Mouse (Mus musculus) midbrain, embryonic 15.5 days (tissue): Measurements from ENCODE around the gene Bco1. TPM values are rescaled to one million over a fixed set of nuclear protein-coding genes. Genes with fewer than 3 reads are reported as not detected.

ENCODE experiments used
- ATAC-seq: fragments of 200-750 bp; cut with Nextera tagmentation; replicated peaks from 2 replicates; pipeline ENCODE4 v1.8.0; 2017; ENCODE audit warnings: moderate TSS enrichment
- H3K27ac ChIP-seq: fragments of 300-500 bp; sonication (generic); 2 replicates; pipeline ENCODE4 v1.5.1; 2015; ENCODE audit warnings: mild to moderate bottlenecking, inconsistent platforms
- H3K27me3 ChIP-seq: fragments of 300-500 bp; sonication (generic); replicated peaks from 2 replicates; pipeline ENCODE4 v1.6.1; 2015; ENCODE audit warnings: inconsistent platforms
- H3K36me3 ChIP-seq: fragments of 300-500 bp; sonication (generic); replicated peaks from 2 replicates; pipeline ENCODE4 v1.6.1; 2015; ENCODE audit warnings: inconsistent platforms
- H3K4me1 ChIP-seq: fragments of 300-500 bp; sonication (generic); 2 replicates; pipeline ENCODE4 v1.6.1; 2015; ENCODE audit warnings: inconsistent platforms
- H3K4me2 ChIP-seq: fragments of 300-500 bp; sonication (generic); 2 replicates; pipeline ENCODE4 v1.6.1; 2015; ENCODE audit warnings: inconsistent platforms, mild to moderate bottlenecking, moderate library complexity
- H3K4me3 ChIP-seq: fragments of 300-500 bp; sonication (generic); 2 replicates; pipeline ENCODE4 v1.5.1; 2015; ENCODE audit warnings: mild to moderate bottlenecking, inconsistent platforms
- H3K9ac ChIP-seq: fragments of 300-500 bp; sonication (generic); 2 replicates; pipeline ENCODE4 v1.6.1; 2015; ENCODE audit warnings: mild to moderate bottlenecking, inconsistent platforms
- H3K9me3 ChIP-seq: fragments of 300-500 bp; sonication (generic); 2 replicates; pipeline ENCODE4 v1.6.1; 2016; ENCODE audit warnings: inconsistent platforms
- WGBS: fragments of 180-500 bp; shearing (Covaris S2); methylation state at CpG from one replicate; pipeline ENCODE4 v1.1.7; 2015; ENCODE audit warnings: mixed read lengths; 5-methylcytosine and 5-hydroxymethylcytosine counted together
- polyA plus RNA-seq: library from polyadenylated mRNA; unstranded; fragments of >200 nt; fragmentation: Nextera tagmentation; extraction: Ambion mirVana; gene quantifications from 2 replicates; pipeline ENCODE4 v1.2.1, GENCODE M21; 2015

Gene Bco1
- polyA plus RNA-seq, 1 experiment from 2014 or later = 0.32 TPM

GRCm38 (mm10) chr8:117125854-117126253, 30.2 kb downstream of the Bco1 start:
- Histone ChIP-seq H3K9me3 (no peaks in the 10 kb centered on the region), H3K27me3 (no peaks in the 10 kb centered on the region), H3K4me1 (no peaks in the 10 kb centered on the region), H3K4me3 (no peak overlapping the region), H3K9ac (no peak overlapping the region), H3K36me3 (no peaks in the 10 kb centered on the region), H3K27ac (no peak overlapping the region), H3K4me2 (no peak overlapping the region)
- WGBS = 98% methylated on average over 3 of the region's 3 CpGs
- ATAC-seq = no peak

DNA sequence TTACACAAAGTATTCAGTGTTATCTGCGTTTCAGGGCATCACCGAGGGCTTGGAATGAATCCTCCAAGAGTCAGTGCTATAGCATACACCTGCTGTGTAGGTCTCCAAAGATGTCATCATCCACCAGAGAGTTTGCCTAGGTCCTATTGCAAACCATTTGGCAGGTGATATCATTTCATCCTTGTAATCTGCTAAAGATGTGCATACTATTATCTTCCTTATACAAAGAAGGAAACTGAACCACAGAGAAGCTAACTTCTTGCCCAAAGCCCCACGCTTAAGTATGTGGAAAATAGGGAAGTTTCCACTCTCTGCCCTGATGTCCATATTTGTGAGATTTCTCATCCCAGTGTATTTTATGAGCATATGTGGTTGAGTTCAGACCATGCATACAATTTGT, 30.8 kb downstream of the Bco1 start:
- Histone ChIP-seq H3K27ac (no peak overlapping the region), H3K4me1 (no peaks in the 10 kb centered on the region), H3K9ac (no peak overlapping the region), H3K4me2 (no peak overlapping the region), H3K9me3 (no peaks in the 10 kb centered on the region), H3K36me3 (no peaks in the 10 kb centered on the region), H3K27me3 (no peaks in the 10 kb centered on the region), H3K4me3 (no peak overlapping the region)
- WGBS = 94% methylated on average over 3 of the region's 3 CpGs
- no peak for ATAC-seq

GRCm38 (mm10) chr8:117127063-117127462, 31.4 kb downstream of the Bco1 start:
- no peak overlapping the region for H3K4me2 ChIP-seq

DNA sequence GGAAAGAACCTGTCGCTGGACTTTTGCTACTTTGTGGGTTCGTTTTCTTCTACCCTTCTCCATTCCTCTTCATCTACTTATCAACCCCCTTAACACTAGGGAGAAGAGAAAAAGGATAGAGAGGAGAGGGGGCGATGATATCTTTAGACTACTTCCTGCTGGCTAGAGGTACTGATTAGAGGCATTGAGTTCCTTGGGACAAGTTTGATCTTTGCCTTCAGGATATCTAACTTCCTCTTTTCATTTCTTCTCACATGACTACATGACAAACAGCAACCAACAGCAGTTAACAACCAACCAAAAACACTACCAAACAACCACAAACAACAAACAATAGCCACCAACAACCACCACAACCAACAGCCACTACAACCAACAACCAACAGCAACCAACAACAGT, 38.0 kb downstream of the Bco1 start:
- H3K27ac ChIP-seq = no peak overlapping the region
- H3K9ac ChIP-seq = no peak overlapping the region
- H3K4me1 ChIP-seq = no peaks in the 10 kb centered on the region
- no peak for ATAC-seq
- H3K9me3 ChIP-seq = no peaks in the 10 kb centered on the region
- no peak overlapping the region for H3K4me2 ChIP-seq
- 89% methylated on average over 3 of the region's 3 CpGs for WGBS
- H3K4me3 ChIP-seq = no peak overlapping the region
- no peaks in the 10 kb centered on the region for H3K36me3 ChIP-seq
- H3K27me3 ChIP-seq = no peaks in the 10 kb centered on the region

More at GRCm38 (mm10) chr8:117127063-117127462, 31.4 kb downstream of the Bco1 start:
- Histone ChIP-seq H3K27ac (no peak overlapping the region), H3K36me3 (no peaks in the 10 kb centered on the region), H3K4me1 (no peaks in the 10 kb centered on the region), H3K9ac (no peak overlapping the region), H3K9me3 (no peaks in the 10 kb centered on the region), H3K4me3 (no peak overlapping the region), H3K27me3 (no peaks in the 10 kb centered on the region)
- no peak for ATAC-seq
- WGBS = 86% methylated on average over 8 of the region's 8 CpGs

GRCm38 (mm10) chr8:117136351-117136750, 40.7 kb downstream of the Bco1 start:
- WGBS = 16% methylated on average over 4 of the region's 4 CpGs
- no peak overlapping the region for H3K9ac ChIP-seq
- H3K4me1 ChIP-seq = no peaks in the 10 kb centered on the region
- no peak overlapping the region for H3K4me3 ChIP-seq
- ATAC-seq = no peak
- no peak overlapping the region for H3K4me2 ChIP-seq
- H3K9me3 ChIP-seq = no peaks in the 10 kb centered on the region
- H3K36me3 ChIP-seq = no peaks in the 10 kb centered on the region
- H3K27me3 ChIP-seq = no peaks in the 10 kb centered on the region
- no peak overlapping the region for H3K27ac ChIP-seq

- no peak overlapping the region for H3K4me2 ChIP-seq
- H3K4me1 ChIP-seq = no peaks in the 10 kb centered on the region
- WGBS = 72% methylated on average over 2 of the region's 2 CpGs
- no peak overlapping the region for H3K27ac ChIP-seq
- H3K9me3 ChIP-seq = no peaks in the 10 kb centered on the region
- no peak for ATAC-seq
- no peak overlapping the region for H3K9ac ChIP-seq
- H3K27me3 ChIP-seq = no peaks in the 10 kb centered on the region
- H3K4me3 ChIP-seq = no peak overlapping the region
- no peaks in the 10 kb centered on the region for H3K36me3 ChIP-seq
Measured at GRCm38 (mm10) chr8:117136763-117137162, 41.1 kb downstream of the Bco1 start.

DNA sequence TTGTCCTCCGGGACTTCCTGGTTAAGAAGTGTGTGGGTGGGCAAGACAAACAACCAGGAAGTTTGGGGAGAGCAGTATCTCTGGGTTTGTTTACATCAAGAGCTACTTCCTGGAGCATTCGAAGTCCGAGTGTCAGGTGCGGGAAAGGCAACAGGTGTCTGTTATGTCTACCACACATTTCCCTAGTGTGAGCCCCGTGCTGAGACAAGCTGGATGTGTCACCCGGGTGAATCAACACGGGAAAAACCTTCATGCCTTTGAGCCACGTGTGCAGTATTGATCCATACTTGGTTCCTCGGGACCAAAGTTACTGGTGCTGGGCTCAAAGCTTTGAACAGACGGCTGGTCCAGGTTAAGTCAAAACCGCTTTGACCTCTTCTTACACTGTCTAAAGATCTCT, 41.7 kb downstream of the Bco1 start:
- Histone ChIP-seq H3K4me3 (no peak overlapping the region), H3K36me3 (no peaks in the 10 kb centered on the region), H3K4me2 (no peak overlapping the region), H3K27ac (no peak overlapping the region), H3K27me3 (no peaks in the 10 kb centered on the region), H3K9ac (no peak overlapping the region), H3K4me1 (no peaks in the 10 kb centered on the region), H3K9me3 (no peaks in the 10 kb centered on the region)
- ATAC-seq = no peak
- WGBS = 78% methylated on average over 11 of the region's 11 CpGs

DNA sequence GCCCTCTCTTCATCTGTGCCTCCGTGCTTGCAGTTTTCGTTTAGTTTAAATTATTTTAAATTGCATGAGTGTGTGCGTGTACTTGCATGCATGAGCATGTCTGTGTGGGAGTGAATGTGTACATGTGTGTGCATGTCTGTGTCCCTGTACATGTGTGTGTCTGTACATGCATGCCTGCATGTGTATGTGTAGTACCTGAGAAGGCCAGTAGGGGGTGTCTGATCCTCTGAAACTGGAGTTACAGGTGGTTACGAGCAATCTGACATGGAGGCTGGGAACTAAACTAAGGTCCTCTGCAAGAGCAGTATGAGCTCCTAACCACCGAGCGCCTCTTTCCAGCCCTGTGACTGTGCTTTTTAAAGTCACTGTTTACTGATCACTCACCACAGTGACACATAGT, 52.9 kb downstream of the Bco1 start:
- Histone ChIP-seq H3K4me1 (no peaks in the 10 kb centered on the region), H3K4me3 (no peak overlapping the region), H3K9ac (no peak overlapping the region), H3K27me3 (no peaks in the 10 kb centered on the region), H3K36me3 (no peaks in the 10 kb centered on the region), H3K4me2 (no peak overlapping the region), H3K27ac (no peak overlapping the region), H3K9me3 (no peaks in the 10 kb centered on the region)
- no peak for ATAC-seq
- WGBS = 93% methylated on average over 6 of the region's 6 CpGs

DNA sequence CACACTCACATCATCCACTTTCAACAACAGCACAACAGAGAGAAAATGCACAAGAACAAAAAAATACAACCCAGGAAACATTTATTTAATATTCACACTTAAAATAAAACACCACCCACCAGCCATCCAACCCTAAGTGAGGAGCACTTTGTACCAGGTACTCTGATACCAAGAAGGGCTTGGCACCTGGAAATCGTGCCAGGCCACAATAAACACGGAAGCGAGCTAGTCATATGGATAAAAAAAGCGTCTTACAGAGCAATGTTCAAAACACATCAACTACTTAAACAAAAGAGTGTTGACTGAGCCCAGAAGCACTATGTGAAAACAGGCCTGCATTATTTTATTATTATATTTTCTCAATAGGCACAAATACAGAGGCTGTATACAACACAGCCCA, 60.5 kb downstream of the Bco1 start:
- no peak for ATAC-seq
- H3K9ac ChIP-seq = no peak overlapping the region
- H3K4me3 ChIP-seq = no peak overlapping the region
- no peaks in the 10 kb centered on the region for H3K36me3 ChIP-seq
- peak overlapping the region; percentile 91; the same call in 1 of the 2 replicates for H3K4me2 ChIP-seq
- no peaks in the 10 kb centered on the region for H3K9me3 ChIP-seq
- H3K27ac ChIP-seq = no peak overlapping the region
- H3K27me3 ChIP-seq = no peaks in the 10 kb centered on the region
- H3K4me1 ChIP-seq = peaks cover 33% of the 10 kb centered on the region
- 98% methylated on average over 4 of the region's 4 CpGs for WGBS

DNA sequence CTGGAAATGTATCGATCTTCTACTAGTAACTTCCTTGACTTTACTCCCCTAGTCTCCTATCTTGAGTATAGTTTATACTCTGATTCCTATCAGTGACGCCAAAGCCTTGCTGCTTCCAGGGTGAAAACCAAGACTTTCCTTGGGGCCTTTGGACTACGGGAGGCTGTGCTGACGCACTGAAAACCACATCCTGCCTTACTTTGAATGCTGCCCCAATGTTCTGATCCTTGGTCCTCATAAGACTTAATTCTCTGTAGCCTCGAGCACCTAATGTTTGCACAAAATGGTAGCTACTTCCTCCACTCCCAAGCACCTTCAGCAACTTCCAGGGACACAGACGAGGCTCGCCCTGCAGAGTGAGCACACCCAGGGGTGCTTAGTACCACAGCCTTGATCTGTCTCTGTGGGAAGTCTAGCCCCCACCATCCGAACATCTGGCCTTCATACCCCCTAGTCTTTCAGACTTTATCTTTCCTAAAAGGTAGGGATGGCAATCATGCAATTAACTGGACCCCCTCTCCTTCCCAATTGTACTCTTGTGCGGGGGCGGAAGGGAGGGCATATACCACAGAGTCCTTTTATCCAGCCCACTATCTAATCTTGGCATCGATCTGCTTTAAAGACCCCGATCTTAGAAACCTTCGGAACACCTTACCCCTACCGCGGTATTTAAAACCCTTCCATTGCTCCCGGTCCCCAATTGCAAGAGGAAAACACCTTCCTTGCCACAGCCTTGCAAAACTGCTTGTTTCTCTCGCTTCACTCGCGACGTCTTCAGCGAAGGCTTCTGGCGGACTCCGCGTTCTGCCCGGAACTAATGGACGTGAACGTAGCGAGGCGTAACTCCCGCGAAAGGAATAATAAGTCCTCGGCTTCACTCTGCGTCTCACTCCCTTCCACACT, 61.5 kb downstream of the Bco1 start:
- H3K9me3 ChIP-seq = no peaks in the 10 kb centered on the region
- ATAC-seq = peak; percentile 49
- H3K27ac ChIP-seq = peak overlapping the region; percentile 87
- H3K36me3 ChIP-seq = no peaks in the 10 kb centered on the region
- WGBS = 11% methylated on average over 33 of the region's 33 CpGs
- peak overlapping the region; percentile 90 for H3K4me3 ChIP-seq
- no peaks in the 10 kb centered on the region for H3K27me3 ChIP-seq
- peak overlapping the region; percentile 91 for H3K4me2 ChIP-seq
- H3K4me1 ChIP-seq = peaks cover 33% of the 10 kb centered on the region
- peak overlapping the region; percentile 77 for H3K9ac ChIP-seq

GRCm38 (mm10) chr8:117157769-117158091, 62.1 kb downstream of the Bco1 start:
- Histone ChIP-seq H3K9me3 (no peaks in the 10 kb centered on the region), H3K4me2 (peak overlapping the region; percentile 91), H3K36me3 (no peaks in the 10 kb centered on the region), H3K27ac (peak overlapping the region; percentile 87), H3K4me3 (peak overlapping the region; percentile 90), H3K4me1 (peaks cover 33% of the 10 kb centered on the region), H3K27me3 (no peaks in the 10 kb centered on the region), H3K9ac (peak overlapping the region; percentile 85)
- under 1% methylated on average over 45 of the region's 45 CpGs for WGBS
- ATAC-seq = peak; percentile 96

GRCm38 (mm10) chr8:117158135-117158761, 62.6 kb downstream of the Bco1 start, which contains the start of gene Gan:
Gene Gan, plus strand, starts transcription at chr8:117158135.
- WGBS = under 1% methylated on average over 64 of the region's 65 CpGs
- Histone ChIP-seq H3K27ac (peak within 1 kb of the TSS; percentile 87), H3K9ac (peak within 1 kb of the TSS; percentile 85), H3K4me3 (peak within 1 kb of the TSS; percentile 90), H3K4me2 (peak within 1 kb of the TSS; percentile 91), H3K27me3 (no peaks in the 10 kb centered on the region), H3K4me1 (peaks cover 33% of the 10 kb centered on the region), H3K36me3 (no peaks in the 10 kb centered on the region), H3K9me3 (no peaks in the 10 kb centered on the region)
- ATAC-seq = peak; percentile 77
